Mouse (Mus musculus): ENCODE measurements around the gene Stab1. TPM values are rescaled to one million over a fixed set of nuclear protein-coding genes. Genes with fewer than 3 reads are reported as not detected.
A peak's percentile ranks its signal among the peaks of the same experiment; 100 is the strongest.

The Stab1 gene
- polyA plus RNA-seq, 1 experiment from 2014 or later = 76.1 TPM

DNA sequence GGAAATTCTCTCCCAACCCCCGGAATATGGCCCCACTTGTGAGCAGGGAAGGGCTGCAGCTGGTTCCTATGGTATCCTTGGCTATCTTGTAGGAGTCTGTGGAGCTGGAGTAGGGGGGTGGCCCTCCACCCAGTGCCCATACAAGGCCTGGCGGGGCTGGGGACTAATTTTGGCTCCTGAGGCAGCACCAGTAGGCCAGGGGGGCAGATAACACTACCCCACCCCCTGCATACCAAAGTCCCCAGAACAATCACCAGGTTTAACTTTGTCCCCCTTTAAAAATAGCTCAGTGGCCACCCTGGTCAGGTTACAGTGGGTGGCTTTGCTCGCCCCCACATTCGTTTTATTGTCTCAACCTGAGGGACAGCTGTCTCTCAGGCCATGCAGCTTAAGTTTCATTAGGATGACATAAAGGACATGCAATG is 40.7 kb upstream of the Stab1 start:
- 0 out of 2 replicates have a peak overlapping the region, but pooled peaks have one; percentile 10 for H3K9ac ChIP-seq (ENCODE audit: low read depth, low read length)
- H3K4me1 ChIP-seq (ENCODE audit: control insufficient read depth, insufficient read depth, low read length) = peaks cover 15% of the 10 kb centered on the region
- ATAC-seq (ENCODE audit: low read depth) (no peak), DNase-seq (ENCODE audit: low spot score) (no peak)
- H3K27me3 ChIP-seq (replicated peaks; ENCODE audit: control insufficient read depth, insufficient read depth, low read length) = no peaks in the 10 kb centered on the region
- H3K9me3 ChIP-seq (ENCODE audit: control insufficient read depth, low read length) = no peaks in the 10 kb centered on the region
- H3K36me3 ChIP-seq (ENCODE audit: control insufficient read depth, insufficient read depth, low read length) = peaks cover 7% of the 10 kb centered on the region
- H3K4me2 ChIP-seq (ENCODE audit: low read depth, low read length) = no peak overlapping the region
- WGBS = 76% methylated on average over 3 of the region's 4 CpGs
- no peak overlapping the region for H3K27ac ChIP-seq (replicated peaks; ENCODE audit: low read depth, low read length)
- H3K4me3 ChIP-seq (ENCODE audit: low read depth, low read length) = no peak overlapping the region

DNA sequence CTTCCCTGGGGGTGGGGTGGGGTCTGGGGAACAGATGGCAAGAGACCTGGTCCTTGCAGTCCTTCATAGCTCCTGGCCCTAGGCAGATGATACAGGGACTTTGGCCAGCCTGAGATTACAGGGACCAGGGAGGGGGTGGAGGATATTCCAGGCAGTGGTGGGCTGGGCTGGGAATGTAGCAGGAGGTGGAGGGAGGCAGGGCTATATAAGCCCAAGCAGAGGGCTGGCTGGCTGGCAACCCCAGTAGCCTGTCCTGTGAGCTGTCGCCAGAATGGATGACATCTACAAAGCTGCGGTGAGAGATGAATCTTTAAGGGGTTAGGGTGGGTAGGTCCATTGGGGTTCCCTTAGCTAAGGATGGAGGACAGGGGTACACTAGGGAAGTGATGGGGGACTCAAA is 39.6 kb upstream of the Stab1 start, which contains the start of gene Tnnc1:
Gene Tnnc1 (plus strand): TSS at position 229 of the 400 bp plus-strand sequence.
- peaks cover 17% of the 10 kb centered on the region for H3K36me3 ChIP-seq (ENCODE audit: control insufficient read depth, insufficient read depth, low read length)
- 68% methylated on average over 2 of the region's 2 CpGs for WGBS
- peak within 1 kb of the TSS; percentile 95 for H3K4me2 ChIP-seq (ENCODE audit: low read depth, low read length)
- H3K27me3 ChIP-seq (replicated peaks; ENCODE audit: control insufficient read depth, insufficient read depth, low read length) = no peaks in the 10 kb centered on the region
- H3K27ac ChIP-seq (replicated peaks; ENCODE audit: low read depth, low read length) = peak within 1 kb of the TSS; percentile 45; the same call in 1 of the 2 replicates
- H3K9me3 ChIP-seq (ENCODE audit: control insufficient read depth, low read length) = no peaks in the 10 kb centered on the region
- ATAC-seq (ENCODE audit: low read depth) (no peak), DNase-seq (ENCODE audit: low spot score) (no peak)
- H3K4me1 ChIP-seq (ENCODE audit: control insufficient read depth, insufficient read depth, low read length) = peaks cover 15% of the 10 kb centered on the region
- H3K4me3 ChIP-seq (ENCODE audit: low read depth, low read length) = peak within 1 kb of the TSS; percentile 93; the same call in 1 of the 2 replicates
- peak within 1 kb of the TSS; percentile 97; the same call in 1 of the 2 replicates for H3K9ac ChIP-seq (ENCODE audit: low read depth, low read length)

DNA sequence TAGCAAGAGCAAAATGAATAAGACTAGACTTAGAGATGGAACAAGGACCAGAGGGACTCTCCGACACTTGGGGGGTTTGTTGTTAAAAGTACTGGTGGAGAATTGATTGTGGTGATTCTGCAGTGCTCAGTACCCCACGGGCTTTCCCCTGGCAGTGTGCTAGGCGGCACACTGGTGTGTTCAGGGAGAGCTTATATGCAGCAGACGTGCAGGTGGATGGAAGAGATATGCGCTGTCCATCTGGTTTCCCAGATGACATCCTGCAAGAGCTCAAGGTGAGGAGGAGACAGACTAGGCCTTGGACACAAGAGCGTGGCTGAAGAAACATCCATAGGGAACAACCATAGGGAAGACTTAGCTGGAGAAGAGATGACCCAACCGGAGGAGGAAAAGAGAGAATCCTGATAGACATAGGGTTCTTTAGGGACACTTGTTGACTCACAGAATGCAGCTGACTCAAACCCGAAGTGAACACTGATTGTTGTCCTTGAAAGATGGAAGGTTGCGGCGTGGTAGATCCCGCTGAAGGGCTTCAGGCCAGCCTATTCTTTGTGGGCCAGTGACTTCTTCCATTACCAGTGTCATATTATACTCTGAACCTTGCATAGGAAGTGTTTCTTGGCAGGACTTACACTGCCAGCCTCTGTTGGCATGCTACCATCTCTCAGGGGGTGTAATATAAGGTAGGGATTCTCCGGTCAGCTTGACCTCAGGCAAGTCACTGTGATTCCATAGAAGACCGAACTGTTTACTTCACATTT is 38.8 kb upstream of the Stab1 start:
- peak overlapping the region; percentile 93; the same call in 1 of the 2 replicates for H3K27ac ChIP-seq (replicated peaks; ENCODE audit: low read depth, low read length)

DNA sequence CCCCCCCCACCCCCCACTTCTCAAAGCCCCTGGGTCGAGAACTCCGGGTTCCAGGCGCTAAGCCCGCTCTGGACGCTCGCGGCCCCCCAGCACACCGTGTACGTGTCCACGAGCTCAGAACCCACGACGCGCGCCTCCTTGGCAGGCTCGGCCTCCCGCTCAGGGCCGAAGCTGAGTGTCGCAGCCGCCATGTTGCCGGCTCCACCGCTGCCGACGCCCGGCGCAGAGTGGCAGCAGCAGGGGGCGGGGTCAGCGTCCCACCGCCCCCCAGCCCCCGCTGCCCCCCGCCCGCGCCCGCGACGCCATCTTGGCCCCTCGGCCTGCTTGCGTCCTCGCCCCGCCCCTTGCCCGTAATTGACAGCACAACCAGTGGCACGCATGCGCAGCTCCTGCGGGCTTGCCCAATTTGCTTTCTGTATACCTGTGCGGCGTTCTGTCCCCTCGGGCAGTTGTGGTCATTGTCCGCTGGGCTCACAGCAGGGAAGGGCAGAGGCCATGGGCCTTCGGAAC is 38.1 kb upstream of the Stab1 start:
- WGBS = under 1% methylated on average over 27 of the region's 48 CpGs
- H3K9me3 ChIP-seq (ENCODE audit: control insufficient read depth, low read length) = no peaks in the 10 kb centered on the region
- DNase-seq (ENCODE audit: low spot score) (peak; percentile 97), ATAC-seq (ENCODE audit: low read depth) (peak; percentile 70)
- peaks cover 15% of the 10 kb centered on the region for H3K4me1 ChIP-seq (ENCODE audit: control insufficient read depth, insufficient read depth, low read length)
- peaks cover 33% of the 10 kb centered on the region for H3K36me3 ChIP-seq (ENCODE audit: control insufficient read depth, insufficient read depth, low read length)
- H3K4me3 ChIP-seq (ENCODE audit: low read depth, low read length) = peak overlapping the region; percentile 93
- H3K27me3 ChIP-seq (replicated peaks; ENCODE audit: control insufficient read depth, insufficient read depth, low read length) = no peaks in the 10 kb centered on the region
- peak overlapping the region; percentile 93 for H3K27ac ChIP-seq (replicated peaks; ENCODE audit: low read depth, low read length)
- H3K9ac ChIP-seq (ENCODE audit: low read depth, low read length) = peak overlapping the region; percentile 97
- H3K4me2 ChIP-seq (ENCODE audit: low read depth, low read length) = peak overlapping the region; percentile 95

More for the DNA sequence above, 38.8 kb upstream of the Stab1 start:
- Histone ChIP-seq H3K4me3 (ENCODE audit: low read depth, low read length) (peak overlapping the region; percentile 93), H3K36me3 (ENCODE audit: control insufficient read depth, insufficient read depth, low read length) (peaks cover 26% of the 10 kb centered on the region), H3K9me3 (ENCODE audit: control insufficient read depth, low read length) (no peaks in the 10 kb centered on the region), H3K4me2 (ENCODE audit: low read depth, low read length) (peak overlapping the region; percentile 95), H3K4me1 (ENCODE audit: control insufficient read depth, insufficient read depth, low read length) (peaks cover 15% of the 10 kb centered on the region), H3K9ac (ENCODE audit: low read depth, low read length) (peak overlapping the region; percentile 97), H3K27me3 (replicated peaks; ENCODE audit: control insufficient read depth, insufficient read depth, low read length) (no peaks in the 10 kb centered on the region)
- 78% methylated on average over 13 of the region's 13 CpGs for WGBS
- no peak for DNase-seq (ENCODE audit: low spot score)
- ATAC-seq (ENCODE audit: low read depth) = 0 out of 2 replicates have a peak, but pooled peaks have one; percentile 1

DNA sequence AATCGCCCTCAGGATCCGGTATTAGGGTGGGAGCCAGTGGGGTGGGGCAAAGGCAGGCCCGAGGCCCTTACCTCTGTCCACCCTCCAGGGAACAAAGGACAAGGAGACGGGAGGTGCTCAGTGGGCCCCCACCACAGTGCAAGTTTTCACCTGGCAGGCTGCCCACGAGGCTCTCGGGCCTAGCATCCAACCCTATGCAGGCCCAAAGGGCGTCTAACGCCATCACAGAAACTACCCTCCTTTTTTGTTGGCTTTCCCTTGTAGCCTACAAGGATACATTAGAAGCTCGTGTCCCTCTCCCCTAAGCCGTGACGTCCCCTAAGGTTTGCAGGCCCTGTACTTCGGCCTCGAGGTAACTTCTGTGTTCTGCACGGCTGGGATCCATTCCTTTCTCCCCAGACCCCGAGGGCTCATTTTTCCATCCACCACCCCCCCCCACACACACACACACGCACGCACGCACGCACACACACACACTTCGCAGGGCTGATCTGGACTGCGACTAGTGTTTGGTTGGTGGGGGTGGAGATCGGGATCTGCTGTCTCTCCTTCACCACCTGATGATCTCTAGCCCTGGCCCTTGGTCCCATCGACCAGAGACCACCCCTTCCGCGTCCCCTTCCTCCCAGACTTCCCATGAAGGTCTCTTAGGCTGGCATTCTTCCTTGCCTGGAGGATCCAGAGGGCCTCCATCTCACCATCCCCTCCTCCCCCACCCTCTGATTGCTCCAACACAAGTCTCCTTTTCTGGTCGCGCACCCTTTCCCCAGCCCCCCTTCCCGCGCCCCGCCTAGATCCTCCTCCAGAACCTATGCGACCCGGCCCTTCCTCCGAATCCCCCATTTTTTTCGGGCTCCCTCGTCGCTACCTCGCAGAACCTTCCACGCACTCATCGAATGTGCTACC is 37.4 kb upstream of the Stab1 start:
- H3K4me1 ChIP-seq (ENCODE audit: control insufficient read depth, insufficient read depth, low read length) = peaks cover 15% of the 10 kb centered on the region
- DNase-seq (ENCODE audit: low spot score) = peak; percentile 59

DNA sequence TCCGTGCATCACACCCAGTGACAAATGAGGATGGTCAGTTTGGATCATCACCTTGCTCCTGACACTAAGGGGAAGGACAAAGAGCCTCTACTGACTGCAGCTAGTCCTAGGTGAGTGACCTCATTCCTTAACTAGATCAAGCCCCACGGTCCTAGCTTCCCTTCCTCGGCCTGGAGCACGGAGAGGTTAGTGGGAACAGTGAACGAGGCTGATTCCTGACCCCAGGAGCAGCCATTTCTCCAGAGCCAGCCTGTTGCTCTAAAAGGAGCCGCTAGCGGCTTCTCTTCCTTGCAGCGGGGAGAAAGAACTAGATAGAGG is 36.8 kb upstream of the Stab1 start:
- no peak for ATAC-seq (ENCODE audit: low read depth)
- DNase-seq (ENCODE audit: low spot score) = no peak
- Histone ChIP-seq H3K9ac (ENCODE audit: low read depth, low read length) (peak overlapping the region; percentile 97), H3K4me1 (ENCODE audit: control insufficient read depth, insufficient read depth, low read length) (peaks cover 15% of the 10 kb centered on the region), H3K36me3 (ENCODE audit: control insufficient read depth, insufficient read depth, low read length) (peaks cover 46% of the 10 kb centered on the region), H3K27me3 (replicated peaks; ENCODE audit: control insufficient read depth, insufficient read depth, low read length) (no peaks in the 10 kb centered on the region), H3K4me2 (ENCODE audit: low read depth, low read length) (peak overlapping the region; percentile 95), H3K27ac (replicated peaks; ENCODE audit: low read depth, low read length) (peak overlapping the region; percentile 93), H3K9me3 (ENCODE audit: control insufficient read depth, low read length) (no peaks in the 10 kb centered on the region), H3K4me3 (ENCODE audit: low read depth, low read length) (peak overlapping the region; percentile 93)
- 11% methylated on average over 7 of the region's 8 CpGs for WGBS

More for the DNA sequence above, 37.4 kb upstream of the Stab1 start:
- under 1% methylated on average over 31 of the region's 39 CpGs for WGBS
- no peaks in the 10 kb centered on the region for H3K9me3 ChIP-seq (ENCODE audit: control insufficient read depth, low read length)
- H3K36me3 ChIP-seq (ENCODE audit: control insufficient read depth, insufficient read depth, low read length) = peaks cover 40% of the 10 kb centered on the region
- H3K9ac ChIP-seq (ENCODE audit: low read depth, low read length) = peak overlapping the region; percentile 97
- H3K4me2 ChIP-seq (ENCODE audit: low read depth, low read length) = peak overlapping the region; percentile 95
- H3K4me3 ChIP-seq (ENCODE audit: low read depth, low read length) = peak overlapping the region; percentile 93
- ATAC-seq (ENCODE audit: low read depth) = peak; percentile 56
- H3K27me3 ChIP-seq (replicated peaks; ENCODE audit: control insufficient read depth, insufficient read depth, low read length) = no peaks in the 10 kb centered on the region
- H3K27ac ChIP-seq (replicated peaks; ENCODE audit: low read depth, low read length) = peak overlapping the region; percentile 93

DNA sequence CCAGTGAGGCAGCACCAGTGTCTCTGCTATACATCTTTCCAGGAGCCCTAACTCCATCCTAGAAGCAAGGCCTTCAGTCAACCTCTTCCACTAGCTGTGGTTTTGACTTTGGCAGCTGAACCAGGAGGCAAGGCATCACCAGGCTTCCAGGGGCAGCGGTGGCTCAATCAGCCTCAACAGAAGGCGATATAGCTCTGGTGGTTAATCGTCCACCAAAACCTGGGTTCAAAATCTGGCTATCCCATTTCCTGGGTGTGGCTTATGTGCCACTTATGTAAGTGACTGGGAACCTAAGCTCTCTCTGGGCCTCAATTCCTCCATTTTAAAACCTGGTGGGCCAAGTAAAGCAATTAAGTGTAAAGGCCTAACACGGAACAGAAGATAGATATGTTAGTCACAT is 36.4 kb upstream of the Stab1 start:
- no peak for DNase-seq (ENCODE audit: low spot score)
- H3K4me2 ChIP-seq (ENCODE audit: low read depth, low read length) = peak overlapping the region; percentile 95
- H3K36me3 ChIP-seq (ENCODE audit: control insufficient read depth, insufficient read depth, low read length) = peaks cover 50% of the 10 kb centered on the region
- H3K4me3 ChIP-seq (ENCODE audit: low read depth, low read length) = peak overlapping the region; percentile 93
- WGBS = 60% methylated on average over 4 of the region's 4 CpGs
- H3K4me1 ChIP-seq (ENCODE audit: control insufficient read depth, insufficient read depth, low read length) = peaks cover 15% of the 10 kb centered on the region
- peak overlapping the region; percentile 93; the same call in 1 of the 2 replicates for H3K27ac ChIP-seq (replicated peaks; ENCODE audit: low read depth, low read length)
- H3K9ac ChIP-seq (ENCODE audit: low read depth, low read length) = peak overlapping the region; percentile 97
- H3K27me3 ChIP-seq (replicated peaks; ENCODE audit: control insufficient read depth, insufficient read depth, low read length) = no peaks in the 10 kb centered on the region
- no peak for ATAC-seq (ENCODE audit: low read depth)
- no peaks in the 10 kb centered on the region for H3K9me3 ChIP-seq (ENCODE audit: control insufficient read depth, low read length)

DNA sequence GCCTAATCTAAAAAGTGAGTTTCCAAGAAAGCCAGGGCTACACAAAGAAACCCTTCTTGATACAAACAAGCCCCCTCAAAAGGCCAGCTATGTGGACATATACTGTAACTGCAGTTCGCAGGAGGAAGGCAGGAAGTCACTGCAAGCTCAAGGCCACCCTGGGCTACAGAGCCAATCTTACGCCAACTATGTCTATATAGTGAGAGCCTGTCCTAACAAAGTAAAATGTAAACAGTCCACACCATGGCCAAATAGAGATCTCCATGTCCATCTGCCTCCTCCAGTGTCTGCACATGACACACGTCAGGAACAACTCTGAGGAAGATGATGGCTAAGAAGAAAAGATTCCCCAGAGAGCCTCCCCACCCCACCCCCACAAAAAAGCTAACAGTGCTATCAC is 31.6 kb upstream of the Stab1 start:
- Histone ChIP-seq H3K27me3 (replicated peaks; ENCODE audit: control insufficient read depth, insufficient read depth, low read length) (no peaks in the 10 kb centered on the region), H3K4me1 (ENCODE audit: control insufficient read depth, insufficient read depth, low read length) (peaks cover 7% of the 10 kb centered on the region), H3K36me3 (ENCODE audit: control insufficient read depth, insufficient read depth, low read length) (peaks cover 95% of the 10 kb centered on the region), H3K9ac (ENCODE audit: low read depth, low read length) (no peak overlapping the region), H3K27ac (replicated peaks; ENCODE audit: low read depth, low read length) (no peak overlapping the region), H3K4me2 (ENCODE audit: low read depth, low read length) (no peak overlapping the region), H3K9me3 (ENCODE audit: control insufficient read depth, low read length) (no peaks in the 10 kb centered on the region), H3K4me3 (ENCODE audit: low read depth, low read length) (no peak overlapping the region)
- 81% methylated on average over 3 of the region's 3 CpGs for WGBS
- ATAC-seq (ENCODE audit: low read depth) = no peak
- DNase-seq (ENCODE audit: low spot score) = no peak

Measured in embryonic facial prominence, embryonic 14.5 days (tissue).